Mouse (Mus musculus) liver (tissue): ENCODE results near the gene Agxt.
A peak's percentile ranks its signal among the peaks of the same experiment; 100 is the strongest.

ENCODE experiments used
- DNase-seq: peaks from one replicate; pipeline ENCODE4 v3.0.0-alpha.2; 2020; ENCODE audit warnings: mixed read lengths

The Agxt gene

DNA sequence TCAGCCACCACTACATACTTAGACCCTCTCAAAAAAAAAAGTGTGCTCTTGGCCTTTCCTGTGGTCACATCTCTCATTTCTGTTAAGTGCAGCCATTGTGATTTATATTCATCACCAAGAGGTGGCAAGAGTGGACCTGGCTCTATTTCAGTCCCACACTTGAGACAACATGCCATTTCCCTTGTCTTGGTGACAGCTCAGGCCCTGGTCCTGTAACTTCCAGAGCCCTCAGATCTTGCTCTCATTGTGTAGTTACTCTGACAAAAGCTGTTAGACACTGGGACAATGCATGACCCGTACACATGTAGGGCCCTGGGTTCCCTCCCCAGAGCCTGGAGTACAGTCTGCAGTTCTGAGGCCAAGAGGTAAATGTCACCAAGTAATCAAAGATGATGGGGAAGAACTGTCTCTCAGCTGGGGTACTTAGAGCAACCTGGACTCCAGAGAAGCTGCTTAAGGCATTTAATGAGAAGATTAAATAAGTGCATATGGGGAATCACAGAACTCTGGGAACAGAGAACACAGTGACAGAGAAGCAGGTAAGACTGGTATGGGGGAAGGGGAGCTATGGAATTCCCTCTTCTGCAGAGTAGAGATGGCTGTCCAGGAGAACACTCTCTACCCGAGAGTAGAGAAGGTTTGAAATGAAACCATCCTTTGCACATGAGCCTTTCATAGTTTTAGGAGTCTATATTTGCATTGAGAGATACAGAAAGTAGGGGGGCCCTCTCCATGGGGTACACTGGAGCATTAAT lies 16.0 kb downstream of the Agxt start:
- no peak for DNase-seq

DNA sequence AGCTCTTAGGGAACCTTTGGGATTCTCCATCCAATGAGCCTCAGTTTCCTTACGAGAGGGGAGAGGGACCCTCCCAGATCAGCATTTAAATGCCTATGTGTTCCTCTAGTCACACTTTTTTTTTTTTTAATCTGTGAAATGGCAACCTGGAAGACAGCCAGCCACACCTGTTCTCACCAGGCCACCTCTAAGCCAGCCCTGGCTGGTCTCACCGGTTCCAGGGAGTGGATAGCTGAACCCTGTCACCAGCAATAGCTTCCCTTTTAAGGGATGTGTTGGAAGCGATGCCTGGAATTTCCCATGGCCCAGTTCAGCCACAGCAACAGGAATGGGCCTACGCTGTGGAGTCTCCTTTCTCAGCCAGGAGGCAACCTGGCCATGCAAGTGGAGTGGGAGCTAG lies 22.5 kb downstream of the Agxt start:
- DNase-seq: no peak

DNA sequence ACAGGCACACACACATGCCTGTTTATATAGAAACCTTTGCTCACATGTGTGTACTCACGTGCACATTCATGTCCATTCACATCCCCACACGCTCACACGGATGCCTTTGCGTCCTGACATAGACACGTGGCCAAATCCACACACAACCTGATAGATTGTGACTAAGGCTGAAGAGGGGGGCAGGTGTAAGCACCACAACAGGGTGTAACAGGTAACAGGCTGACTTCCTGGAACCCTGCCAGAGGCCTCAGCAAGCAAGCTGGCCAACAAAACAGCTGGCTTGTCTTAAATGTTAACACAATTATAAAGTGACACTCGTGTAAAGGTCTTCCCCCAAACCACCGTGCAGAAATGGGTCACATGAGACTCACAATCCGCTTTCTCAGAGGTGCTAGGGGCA lies 23.9 kb downstream of the Agxt start:
- DNase-seq: no peak

DNA sequence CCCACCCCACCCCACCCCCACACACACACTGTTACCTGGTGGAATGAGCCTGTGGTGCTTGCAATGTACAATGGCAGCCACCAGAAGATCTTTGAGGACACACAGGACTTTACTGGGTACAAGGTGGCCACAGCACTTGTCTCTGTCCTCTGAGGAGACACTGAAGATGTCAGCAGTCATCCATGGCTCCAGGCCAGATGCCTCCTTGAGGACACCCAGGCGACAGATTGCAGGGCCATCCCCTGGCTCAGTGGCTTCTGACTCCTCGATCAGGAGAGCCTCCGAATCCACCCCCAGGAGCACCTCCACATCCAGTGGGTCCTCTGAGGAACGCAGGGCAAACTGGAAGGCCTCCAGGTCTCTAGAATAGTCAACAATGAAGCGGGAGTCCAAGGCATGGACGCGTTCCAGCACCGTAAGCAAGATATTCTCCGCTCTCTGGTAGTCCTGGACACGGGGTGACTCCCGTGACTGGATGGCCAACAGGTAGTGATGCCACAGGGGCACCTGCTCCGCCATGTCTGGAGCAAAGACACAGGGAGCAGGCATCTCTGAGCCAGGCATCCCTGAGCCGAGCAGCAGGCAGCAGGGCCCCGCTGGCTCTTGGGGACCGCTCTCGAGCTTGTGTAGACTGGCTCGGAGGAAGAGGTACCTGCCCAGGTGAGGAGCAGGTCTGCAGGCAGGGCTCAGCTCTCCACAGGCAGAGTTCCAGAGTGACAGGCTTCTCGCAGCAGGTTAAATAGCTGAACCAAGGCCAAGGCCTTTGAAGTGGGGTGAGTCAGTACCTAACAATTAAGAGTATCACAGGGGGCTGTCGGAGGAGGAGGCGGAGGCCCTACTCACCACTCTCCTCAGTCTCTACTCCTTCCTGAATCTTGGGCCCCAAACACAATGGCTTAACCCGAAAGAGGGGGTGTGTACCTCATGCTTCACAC lies 24.8 kb downstream of the Agxt start:
- no peak for DNase-seq

DNA sequence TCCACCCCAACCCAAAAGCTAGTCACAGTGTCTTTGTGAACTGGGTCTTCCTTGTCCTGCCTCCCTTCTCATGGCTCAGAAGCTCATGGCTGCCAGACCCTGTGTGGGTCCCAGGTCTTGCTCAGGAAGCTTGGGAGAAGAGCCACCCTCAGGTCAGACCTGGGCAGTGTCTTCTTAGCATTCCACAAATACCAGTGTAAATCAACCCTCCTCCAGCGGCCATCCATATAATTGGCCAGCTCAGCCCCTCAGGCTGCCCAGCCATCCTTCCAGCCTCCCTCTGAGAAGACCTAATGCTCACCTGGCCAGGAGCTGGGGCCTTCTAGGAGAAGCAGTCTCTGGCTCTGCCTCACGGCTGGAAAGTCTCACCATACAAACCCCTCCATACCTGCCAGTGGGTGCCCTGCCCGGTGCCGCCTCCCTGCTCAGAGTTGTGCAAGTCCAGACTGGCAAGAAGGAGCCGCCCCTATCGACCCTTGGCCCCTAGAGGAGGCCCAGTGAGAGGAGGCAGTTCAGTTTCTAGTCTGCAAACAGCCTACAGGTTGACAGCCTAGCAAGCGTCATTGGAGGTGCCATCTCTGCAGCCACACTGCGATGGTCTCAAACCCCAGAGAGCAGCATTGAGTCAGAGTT lies 25.6 kb downstream of the Agxt start, which contains the start of gene 2310007B03Rik:
Gene 2310007B03Rik, minus strand, starts transcription at position 448 of the 633 bp plus-strand sequence.
- DNase-seq: no peak

DNA sequence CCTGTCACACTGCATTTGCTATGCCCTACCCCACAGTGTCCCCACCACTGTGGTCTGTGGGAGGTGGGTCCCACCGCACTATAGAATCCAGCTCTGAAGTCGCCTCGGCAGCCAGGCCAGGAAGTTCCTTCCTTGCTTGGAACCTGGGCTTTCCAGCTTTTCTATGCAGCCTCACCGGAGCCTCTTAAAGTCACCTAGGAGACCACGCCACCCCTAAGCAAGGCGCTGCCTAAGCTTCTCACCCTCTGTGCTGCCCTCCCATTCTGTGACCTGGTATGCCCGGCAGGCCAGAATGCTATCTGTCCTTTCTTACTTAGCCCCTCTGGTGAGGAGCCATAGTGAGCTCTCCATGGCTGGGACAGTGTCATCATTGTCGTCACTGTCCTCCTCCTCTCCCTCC lies 26.3 kb downstream of the Agxt start:
- no peak for DNase-seq

DNA sequence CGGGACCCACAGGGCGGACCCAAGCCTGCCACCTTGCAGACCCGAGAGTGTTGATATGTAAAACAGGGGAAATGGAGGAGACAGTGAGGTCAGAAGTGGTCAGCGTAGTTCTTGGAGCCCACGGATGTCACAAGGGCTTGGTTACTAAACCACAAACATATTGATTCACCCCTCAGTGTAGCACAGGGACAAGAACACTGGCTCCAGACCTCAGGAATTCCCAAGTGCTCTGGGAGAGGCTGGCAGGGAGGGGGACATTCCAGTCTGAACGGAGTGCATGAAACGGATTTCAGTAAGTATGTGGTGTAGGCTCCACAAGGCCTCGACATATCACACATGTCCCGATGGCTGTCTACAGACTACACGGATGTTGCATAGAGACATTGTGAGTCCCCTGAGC lies 26.9 kb downstream of the Agxt start:
- DNase-seq: no peak

DNA sequence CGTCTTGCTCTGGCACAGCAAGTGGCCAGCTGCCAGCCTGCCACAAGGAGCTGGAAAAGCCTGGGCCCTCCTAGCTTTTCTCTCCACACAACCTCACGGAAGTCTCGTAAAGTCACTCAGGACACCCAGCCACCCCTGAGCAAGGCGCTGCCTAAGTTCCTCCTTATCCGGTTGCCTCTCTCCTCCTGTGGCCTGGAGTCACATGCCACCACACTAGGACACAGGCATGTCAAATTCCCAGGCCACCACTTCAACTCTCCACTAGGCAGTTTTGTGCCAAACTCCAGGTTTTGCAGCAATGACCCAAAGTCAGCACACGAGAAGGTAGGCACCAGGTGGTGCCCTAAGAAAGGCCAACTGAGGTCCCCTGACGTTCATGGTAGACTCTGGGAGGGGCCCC lies 27.5 kb downstream of the Agxt start:
- DNase-seq: no peak

DNA sequence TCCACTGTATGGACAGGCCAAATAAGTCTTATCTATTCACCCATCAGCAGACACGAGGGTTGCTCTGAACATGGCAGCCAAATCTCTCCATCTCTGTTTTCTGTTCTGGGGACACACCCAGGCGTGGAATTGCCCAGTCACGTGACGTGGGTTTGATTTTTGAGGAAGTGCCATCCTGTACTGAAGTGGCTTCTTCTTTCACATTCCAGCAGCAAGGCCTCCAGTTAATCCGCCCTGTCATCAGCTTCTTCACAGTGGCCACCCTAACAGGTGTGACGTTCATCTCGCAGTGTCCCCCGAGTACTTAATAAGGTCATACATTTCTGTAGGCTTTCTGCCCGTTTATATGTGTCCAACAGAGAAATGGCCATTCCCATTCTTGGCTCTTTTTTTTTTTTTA lies 30.4 kb downstream of the Agxt start:
- no peak for DNase-seq

DNA sequence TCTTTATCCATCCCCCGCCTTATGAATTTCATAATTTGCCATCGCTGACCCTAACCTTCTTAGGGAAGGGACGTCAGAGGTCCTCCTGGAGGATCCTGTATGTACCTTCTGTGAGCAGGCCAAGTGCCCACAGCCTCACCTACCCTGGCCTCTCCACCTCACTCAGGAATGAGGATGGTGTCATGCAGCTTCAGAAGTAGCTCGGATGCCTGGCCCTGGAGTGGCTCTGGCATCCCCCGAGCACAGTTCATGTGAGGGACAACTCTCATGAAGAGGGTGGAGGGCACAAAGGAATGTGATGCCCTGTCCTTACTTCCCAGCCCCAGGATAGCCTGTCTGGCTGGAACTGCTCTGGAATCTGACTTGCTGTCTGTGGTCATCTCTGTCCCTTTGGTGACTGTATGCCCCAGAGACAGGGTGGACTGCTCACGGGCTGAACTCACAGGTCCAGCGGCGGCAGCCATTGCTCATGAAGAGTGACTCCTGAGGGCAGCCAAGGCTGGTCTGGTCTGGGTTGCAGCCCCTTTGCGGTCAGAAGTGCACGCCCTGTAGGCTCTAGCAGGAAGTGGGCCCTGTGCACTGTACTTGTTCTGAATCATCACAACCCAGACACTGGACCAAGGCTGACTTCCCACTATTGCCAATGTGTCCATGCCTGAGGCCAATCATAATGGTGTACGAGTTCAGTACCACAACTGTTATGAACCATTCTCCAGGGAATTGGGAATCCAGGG lies 31.5 kb downstream of the Agxt start:
- DNase-seq: no peak

DNA sequence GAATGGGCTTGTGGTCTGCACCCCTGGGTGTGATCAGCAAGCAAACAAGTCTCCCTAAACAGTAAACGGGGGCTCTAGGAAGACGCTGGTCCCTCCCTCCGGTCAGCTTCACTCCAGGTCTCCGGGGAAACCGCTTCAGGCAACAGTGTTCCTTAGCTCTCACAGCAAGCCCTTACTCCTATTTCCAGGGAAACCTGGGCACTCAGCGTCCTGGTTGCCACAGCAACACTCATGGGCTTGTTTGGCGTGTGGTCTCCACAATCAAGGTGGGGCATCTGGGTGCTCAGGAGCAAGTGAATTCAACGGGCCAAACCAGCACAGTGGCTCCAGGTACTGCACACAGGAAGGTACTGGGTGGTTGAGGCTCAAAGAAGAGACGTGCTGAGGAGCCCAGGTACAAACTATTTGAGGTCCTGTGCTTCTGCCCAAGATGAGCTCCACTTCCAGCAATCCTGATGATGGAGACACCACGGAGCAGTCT lies 33.3 kb downstream of the Agxt start, which contains the start of gene Crocc2:
Gene Crocc2, plus strand, starts transcription at position 431 of the 481 bp plus-strand sequence.
- no peak for DNase-seq

DNA sequence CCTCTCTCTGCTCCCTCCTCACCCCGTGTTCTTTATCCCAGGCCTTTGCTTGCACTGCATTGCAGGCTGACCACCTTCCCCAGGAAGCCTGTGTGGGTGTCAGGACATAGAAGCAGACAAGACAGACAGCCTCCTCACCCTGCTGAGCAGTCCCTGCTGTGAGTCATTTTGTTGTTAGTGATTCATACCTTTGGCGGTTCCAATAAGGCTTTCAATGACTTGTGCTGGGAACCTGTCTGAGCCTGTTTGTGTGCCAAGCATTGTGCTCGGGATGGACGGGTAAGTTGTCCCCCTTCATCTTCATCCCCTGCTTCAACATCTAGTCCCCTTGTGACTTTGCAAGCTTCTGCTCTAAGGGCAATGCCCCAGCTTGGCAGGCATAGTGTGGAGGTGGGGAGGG lies 38.6 kb downstream of the Agxt start:
- DNase-seq: no peak

DNA sequence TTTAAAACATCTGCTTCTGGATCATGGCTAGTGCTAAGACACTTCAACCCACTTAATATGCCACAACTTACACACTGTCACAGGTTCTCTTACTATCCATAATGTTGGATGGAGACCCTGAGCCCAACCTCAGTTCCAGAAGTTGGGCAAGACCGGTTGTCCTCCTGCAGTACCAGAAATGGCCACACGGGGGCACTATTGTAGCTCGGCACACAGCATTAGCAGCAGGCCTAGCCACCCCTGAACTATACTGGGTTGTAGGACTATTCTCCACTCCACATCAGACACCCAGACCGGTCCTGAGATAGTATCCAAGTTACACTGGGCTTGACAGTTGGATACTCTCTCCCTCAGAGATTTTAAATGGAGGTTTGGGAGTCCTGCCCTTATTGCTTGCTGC lies 39.4 kb downstream of the Agxt start:
- DNase-seq: peak; percentile 84

DNA sequence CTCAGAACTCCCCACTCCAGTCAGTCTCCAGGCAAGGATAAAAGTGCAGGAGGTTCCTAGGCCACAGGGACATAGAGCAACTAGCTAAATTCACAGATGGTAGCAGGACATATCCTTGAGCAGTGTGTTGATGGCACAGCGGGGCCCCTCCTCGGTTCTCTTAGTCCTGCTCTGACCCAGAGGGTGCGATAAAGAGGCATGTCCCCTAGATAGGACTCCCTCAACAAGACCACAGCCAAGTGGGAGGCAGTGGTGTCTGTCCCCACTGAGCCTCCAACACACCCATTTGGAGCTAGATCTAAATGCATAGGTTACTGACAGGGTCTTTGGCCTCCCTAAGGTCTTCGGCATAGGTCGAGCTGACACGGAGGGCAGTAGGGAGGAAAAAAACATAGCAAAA lies 40.8 kb downstream of the Agxt start:
- no peak for DNase-seq

DNA sequence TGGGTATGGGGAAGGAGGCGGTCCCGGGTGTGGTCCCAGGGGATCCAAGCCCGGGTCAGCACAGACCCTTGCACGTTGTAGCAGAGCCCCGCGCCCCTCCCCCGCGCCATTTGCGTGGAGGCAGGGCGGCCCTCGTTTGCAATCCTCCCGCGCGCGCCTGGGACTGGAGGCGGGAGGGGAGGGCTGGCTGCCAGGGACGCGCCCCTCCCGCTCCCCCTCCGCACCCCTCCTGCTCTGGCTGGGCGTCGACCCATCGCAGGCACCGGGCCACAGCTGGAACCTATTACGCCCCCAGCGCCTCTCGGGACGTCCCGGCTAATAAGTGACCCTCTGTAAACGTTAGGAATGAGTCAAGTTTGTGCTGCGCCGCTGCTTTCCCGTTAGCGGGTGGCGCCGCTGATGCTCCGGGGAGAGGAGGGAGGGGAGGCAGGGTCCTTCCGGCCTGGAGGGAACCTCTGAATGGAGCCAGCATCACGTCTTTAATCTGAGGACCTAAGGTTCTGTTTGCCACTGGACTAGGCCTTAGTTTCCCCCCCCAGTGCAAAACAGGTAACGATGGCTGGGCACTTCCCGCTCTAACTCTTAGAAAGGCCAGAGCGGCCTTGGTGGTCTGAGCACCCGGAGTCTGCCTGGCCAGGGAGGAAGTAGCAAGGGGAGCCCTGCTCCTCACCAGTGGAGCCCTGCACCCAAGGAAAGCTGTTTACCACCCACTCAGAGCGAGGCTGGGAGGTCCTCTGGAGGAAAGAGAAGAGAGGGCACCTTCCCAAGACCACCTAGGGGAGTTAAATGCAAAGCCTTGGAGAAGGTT lies 41.7 kb downstream of the Agxt start:
- peak; percentile 64 for DNase-seq

DNA sequence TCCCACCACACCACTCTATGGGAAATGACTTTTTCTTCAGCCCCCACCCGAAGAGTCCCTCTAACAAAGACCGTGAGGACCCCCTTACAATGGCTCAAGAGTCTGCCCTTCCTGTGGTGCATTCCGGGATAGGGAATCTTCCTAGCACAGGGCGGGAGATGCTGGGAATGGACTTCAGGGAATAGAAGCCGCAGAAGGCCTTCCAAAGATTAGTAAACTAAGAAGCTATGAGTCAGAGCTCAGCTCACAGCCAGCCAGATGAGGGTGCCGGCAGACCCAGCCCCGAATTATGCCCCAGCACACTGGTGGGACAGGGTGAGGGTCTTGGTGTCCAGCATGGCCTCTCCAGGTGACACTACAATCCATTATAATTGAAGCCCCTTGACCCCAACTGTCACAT lies 47.2 kb downstream of the Agxt start:
- no peak for DNase-seq

DNA sequence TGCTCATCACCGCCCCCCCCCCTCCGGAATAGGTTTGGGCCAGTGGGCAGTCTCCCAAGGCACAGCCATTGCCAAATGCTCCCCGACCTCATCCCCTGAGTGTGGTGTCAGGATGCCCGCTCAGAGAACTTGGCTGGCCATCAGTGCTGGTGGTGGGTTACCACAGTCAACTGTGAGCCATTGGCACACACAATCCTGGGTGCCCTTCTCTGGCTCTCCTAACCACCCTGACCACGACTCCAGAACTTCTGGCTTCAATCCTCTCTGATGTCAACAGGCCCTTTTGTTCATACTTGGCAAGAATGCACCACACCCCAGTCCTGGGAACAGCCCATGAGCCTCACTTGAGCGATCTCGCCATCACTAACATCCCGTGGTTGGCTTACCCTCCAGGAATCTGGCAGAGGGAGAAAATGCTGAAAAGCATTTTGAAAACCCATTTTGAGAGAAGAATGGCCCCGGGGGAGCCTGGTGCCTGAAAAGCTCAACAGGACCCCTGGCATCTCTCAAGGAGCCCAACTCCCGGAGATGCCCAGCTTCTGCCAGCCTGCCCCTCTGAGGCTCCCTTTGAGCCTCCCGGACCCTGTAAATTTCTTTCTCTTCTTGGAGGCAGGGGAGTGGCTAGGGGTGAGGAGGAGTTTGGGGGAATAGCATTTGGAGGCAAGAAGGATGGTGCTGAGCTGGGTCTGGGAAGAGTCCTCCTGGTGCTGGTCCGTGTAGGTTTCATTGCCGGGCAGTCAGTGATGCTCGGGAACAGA lies 49.2 kb downstream of the Agxt start:
- no peak for DNase-seq

DNA sequence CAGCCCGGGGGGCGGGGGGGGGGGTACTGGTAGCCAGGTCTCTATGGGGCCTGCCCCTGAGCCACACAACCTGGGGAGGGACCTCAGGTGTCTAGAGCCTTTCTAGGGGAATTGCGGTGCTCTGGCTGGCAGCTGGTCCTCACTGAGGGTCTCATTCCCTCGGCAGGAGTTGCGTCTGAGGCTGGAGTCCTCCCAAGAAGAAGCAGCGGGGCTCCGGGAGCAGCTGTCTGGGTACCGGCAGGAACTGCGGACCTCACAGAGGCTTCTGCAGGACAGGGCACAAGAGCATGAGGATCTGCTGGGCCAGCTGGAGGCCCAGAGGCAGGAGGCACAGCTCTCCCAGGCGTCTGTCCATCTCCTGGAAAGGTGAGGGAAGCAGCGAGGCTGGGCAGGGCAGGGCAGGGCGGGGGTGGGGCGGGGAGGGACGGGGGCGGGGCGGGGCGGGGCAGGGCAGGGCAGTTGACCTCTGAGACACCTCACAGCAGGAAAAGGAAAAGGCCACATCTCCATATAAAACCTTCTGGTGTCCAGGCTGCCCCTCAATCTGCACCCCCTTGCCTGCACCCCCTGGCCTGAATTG lies 55.8 kb downstream of the Agxt start:
- no peak for DNase-seq

DNA sequence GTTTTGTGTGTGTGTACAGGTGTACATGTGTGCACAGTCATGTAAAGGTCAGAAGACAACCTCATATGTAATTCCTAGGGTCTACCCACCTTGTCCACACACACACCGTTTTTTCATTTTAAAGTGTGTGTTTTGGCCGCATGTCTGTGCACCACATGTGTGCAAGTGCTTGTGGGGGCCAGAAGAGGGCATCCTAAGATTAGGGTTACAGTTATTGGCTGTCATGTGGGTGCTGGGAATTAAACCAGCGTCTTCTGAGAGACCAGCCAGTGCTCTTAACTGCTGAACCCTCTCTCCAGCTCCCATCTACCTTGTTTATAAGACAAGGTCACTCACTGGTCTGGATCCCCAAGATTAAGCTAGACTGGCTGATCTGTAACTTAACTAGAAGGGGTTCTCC lies 59.9 kb downstream of the Agxt start:
- DNase-seq: no peak
